Mouse (Mus musculus): Measurements from ENCODE around the gene Dcun1d5.
A peak's percentile ranks its signal among the peaks of the same experiment; 100 is the strongest.

Gene Dcun1d5

GRCm38 (mm10) chr9:7184172-7184896 lies at the start of gene Dcun1d5, which contains the start of gene Dync2h1:
TSS of gene Dcun1d5 (plus strand) at chr9:7184520.
TSS of gene Dync2h1 (minus strand) at chr9:7184446.
- DNase-seq = peak; percentile 92

- DNase-seq = no peak
These were observed 29.9 kb upstream of the Dcun1d5 start for GRCm38 (mm10) chr9:7154391-7154790.

- no peak for DNase-seq
These were observed 25.7 kb upstream of the Dcun1d5 start for GRCm38 (mm10) chr9:7158605-7159004.

GRCm38 (mm10) chr9:7159718-7160117 lies 24.6 kb upstream of the Dcun1d5 start:
- no peak for DNase-seq

GRCm38 (mm10) chr9:7160688-7161087 lies 23.6 kb upstream of the Dcun1d5 start:
- no peak for DNase-seq

GRCm38 (mm10) chr9:7167339-7167998 lies 16.9 kb upstream of the Dcun1d5 start:
- no peak for DNase-seq

- no peak for DNase-seq
These were observed 10.6 kb upstream of the Dcun1d5 start for GRCm38 (mm10) chr9:7173756-7174155.

GRCm38 (mm10) chr9:7176618-7177610 lies 7.4 kb upstream of the Dcun1d5 start:
- peak; percentile 80 for DNase-seq

- DNase-seq = peak; percentile 61
These were observed 574 bp downstream of the Dcun1d5 start for GRCm38 (mm10) chr9:7184897-7185291.

GRCm38 (mm10) chr9:7190694-7191093 lies 6.4 kb downstream of the Dcun1d5 start:
- peak; percentile 56 for DNase-seq

- no peak for DNase-seq
These were observed 31.9 kb downstream of the Dcun1d5 start for GRCm38 (mm10) chr9:7216240-7216639.

GRCm38 (mm10) chr9:7221024-7221423 lies 36.7 kb downstream of the Dcun1d5 start:
- DNase-seq = no peak

GRCm38 (mm10) chr9:7221460-7221859 lies 37.1 kb downstream of the Dcun1d5 start:
- no peak for DNase-seq

GRCm38 (mm10) chr9:7238619-7239018 lies 54.3 kb downstream of the Dcun1d5 start:
- DNase-seq = no peak

GRCm38 (mm10) chr9:7239967-7240366 lies 55.6 kb downstream of the Dcun1d5 start:
- no peak for DNase-seq

GRCm38 (mm10) chr9:7252797-7253654 lies 68.7 kb downstream of the Dcun1d5 start:
- DNase-seq = no peak
